Comparison of ENCODE assay signal across 1 mouse cellular context in genomic region chrX:74368209-74368909, GRCm38 (mm10).
TF ChIP-seq lines count a peak whose summit lies in the region.

No protein-coding gene starts in this region.

TF ChIP-seq in C2C12, 6 proteins besides CTCF, POLR2A, EP300 and RAD21:
- no peak for TF ChIP-seq MYOG (IDR thresholded peaks at IDR 0.05; ENCODE audit: control insufficient read depth, extremely low read depth, insufficient read length)
- TF ChIP-seq MAX (IDR thresholded peaks at IDR 0.05), result peak; percentile 68
